Mouse (Mus musculus) thymus, postnatal 14 days (tissue): Measurements from ENCODE around the gene Zcchc8.
A peak's percentile ranks its signal among the peaks of the same experiment; 100 is the strongest.
"Not testable (repeated sequence)": the region's sequence is repeated elsewhere in the genome, so short reads cannot be mapped to it uniquely, and the experiment has no call there.

Experiments used
- DNase-seq: peaks from one replicate; pipeline ENCODE4 v3.0.0; 2021

Gene Zcchc8

GRCm38 (mm10) chr5:123720328-123721311 lies at the start of gene Zcchc8:
Zcchc8 (minus strand) TSS chr5:123721100.
- DNase-seq: peak; percentile 94

DNA sequence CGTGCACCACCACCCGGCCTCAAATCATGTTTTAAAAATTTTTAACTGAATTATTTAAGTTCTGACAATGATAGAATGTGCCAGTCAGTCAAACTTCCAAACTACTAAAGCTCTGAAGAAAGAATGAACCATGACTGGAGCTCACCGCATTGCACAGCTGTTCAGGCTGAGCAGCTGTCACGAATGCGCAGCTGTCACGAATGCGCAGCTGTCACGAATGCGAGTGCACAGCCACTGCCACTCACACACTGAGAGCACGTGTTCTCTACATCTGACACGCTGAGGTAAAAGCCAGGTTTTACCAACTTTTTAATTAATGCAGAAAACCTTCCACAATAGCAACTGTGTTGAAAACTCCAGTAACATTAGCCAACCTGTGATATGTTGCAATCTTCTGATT lies 45.6 kb upstream of the Zcchc8 start:
- DNase-seq: not testable (repeated sequence)

- DNase-seq: peak; percentile 10
Observed at GRCm38 (mm10) chr5:123765506-123765905, 44.6 kb upstream of the Zcchc8 start.

- peak; percentile 99 for DNase-seq
Observed at GRCm38 (mm10) chr5:123749065-123750064, 28.5 kb upstream of the Zcchc8 start, which contains the start of the genes Rsrc2 and Kntc1. Rsrc2 (minus strand) TSS chr5:123749414. Kntc1 (plus strand) TSS chr5:123749716.

DNA sequence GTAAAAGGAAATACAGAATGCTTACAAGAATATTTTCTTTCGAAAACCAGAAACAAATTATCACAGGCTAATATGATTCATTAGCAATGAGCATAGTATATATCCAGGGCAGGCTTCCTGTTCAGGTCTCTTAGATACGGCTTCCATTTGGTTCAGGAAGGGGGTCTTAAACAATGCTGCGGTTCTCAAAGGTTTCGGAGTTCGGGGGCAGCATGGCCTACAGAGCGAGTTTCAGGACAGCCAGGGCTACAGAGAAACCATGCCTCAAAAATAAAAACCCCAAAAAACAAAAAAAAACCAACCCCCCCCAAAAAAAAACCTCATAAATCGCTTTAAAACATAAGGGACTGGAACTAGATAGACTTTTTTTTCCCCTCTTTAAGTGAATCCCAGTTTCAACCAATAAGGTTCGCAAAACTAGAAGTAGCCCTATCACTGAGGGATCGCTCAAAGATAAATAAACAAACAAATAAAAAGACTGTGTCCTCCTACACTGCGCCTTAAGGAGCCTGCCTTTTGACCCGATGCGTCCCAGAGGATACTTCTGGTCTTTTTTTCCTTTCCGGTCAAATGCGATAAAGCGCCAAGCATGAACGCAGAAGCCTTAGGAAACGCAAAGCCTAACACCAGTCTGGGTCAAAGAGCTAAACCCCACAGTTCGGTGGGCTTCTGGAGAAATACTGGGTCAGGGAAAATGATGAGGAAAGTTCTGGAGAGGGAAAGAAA lies 27.6 kb upstream of the Zcchc8 start:
- peak; percentile 25 for DNase-seq

DNA sequence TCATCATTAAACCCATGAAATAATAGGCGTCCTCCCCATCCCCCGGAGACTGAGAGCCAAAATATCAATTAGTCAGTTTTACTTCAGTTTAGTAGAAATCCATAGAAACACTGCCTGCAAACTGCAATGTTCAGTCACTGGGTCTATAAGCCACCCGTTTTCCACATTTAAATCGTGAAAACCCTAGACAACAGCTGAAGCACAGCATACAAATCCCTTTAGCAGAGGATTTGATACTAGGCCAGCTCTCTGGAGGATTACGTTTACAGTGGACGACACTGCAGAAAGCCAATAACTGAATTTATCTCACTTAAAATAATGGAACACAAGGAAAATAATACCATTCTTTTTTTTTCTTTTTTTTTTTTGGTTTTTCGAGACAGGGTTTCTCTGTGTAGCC lies 26.7 kb upstream of the Zcchc8 start:
- no peak for DNase-seq

DNA sequence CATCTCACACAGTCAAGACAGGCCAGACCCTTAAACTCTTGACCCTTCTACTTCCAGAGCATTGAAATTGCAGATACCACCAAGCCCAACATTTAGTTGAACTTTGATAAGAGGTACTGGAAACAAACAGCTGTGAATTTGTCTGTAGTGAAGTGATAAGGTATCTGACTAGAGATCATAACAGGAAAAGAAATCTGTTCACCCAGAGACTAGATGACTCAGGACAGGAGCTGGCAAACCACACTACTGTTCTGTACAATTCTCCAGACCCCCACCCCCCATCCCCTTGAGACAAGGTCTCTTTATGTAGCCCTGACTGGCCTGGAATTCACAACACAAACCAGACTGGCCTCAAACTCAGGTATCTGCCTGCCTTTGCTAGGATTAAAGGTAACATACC lies 25.4 kb upstream of the Zcchc8 start:
- no peak for DNase-seq

DNA sequence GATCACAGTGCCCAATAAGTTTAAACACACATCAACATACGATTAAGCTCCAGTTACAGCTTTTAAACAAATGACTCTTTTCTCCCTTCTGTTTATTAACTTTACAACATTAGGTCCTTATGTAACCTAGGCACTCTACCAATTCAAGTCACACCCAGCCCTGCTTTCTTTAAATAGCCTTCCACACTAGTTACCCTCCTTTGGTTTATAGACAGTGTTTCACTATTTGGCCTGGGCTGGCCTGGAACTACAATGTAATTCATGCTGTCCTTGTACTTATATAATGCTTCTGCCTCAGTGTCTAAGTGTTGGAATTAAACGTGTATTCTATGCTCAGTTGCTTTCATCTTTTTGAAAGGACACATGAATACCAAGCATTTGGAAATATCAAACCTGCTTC lies 23.5 kb upstream of the Zcchc8 start:
- no peak for DNase-seq

- DNase-seq: no peak
Observed at GRCm38 (mm10) chr5:123730981-123731380, 10.1 kb upstream of the Zcchc8 start.

GRCm38 (mm10) chr5:123723816-123724215 lies 2.9 kb upstream of the Zcchc8 start:
- not testable (repeated sequence) for DNase-seq

- DNase-seq: no peak
Observed at GRCm38 (mm10) chr5:123714622-123715021, 6.3 kb downstream of the Zcchc8 start.

DNA sequence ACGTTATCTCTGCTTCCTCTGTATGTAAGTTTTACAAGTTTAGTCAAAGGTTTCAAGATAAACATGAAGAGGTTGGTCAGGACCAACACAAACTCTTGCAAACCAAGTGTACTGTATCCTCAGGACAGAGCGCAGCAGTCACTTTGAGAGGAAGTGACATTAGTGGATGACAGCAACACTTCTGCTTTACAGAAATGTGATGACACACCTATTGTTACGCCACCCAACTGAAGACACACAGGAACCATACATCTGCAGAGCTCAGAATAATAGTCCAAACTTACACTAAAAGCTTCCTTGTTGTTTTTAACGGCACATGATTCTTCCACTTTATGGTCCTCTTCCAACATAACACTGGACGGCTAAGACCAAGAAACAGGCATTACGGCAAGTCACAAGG lies 7.1 kb downstream of the Zcchc8 start:
- no peak for DNase-seq

DNA sequence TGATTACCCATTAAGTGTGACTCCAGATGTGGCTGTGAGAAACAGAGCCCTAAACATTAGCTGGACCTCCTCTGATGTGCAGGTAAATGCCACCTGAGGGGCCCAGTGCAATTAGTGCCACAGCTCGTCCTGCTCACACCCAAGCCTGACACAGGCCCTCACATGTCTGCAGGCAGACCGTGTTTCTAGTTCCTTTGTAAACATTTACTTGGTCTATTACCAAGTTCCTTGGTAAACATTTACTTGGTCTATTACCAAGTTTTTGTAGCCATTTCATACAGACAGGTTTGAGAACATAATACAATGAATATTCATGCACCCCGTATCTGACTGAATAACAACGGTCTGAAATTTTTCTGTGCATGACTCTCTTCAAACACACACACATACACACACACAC lies 11.3 kb downstream of the Zcchc8 start:
- DNase-seq: no peak

GRCm38 (mm10) chr5:123708598-123708997 lies 12.3 kb downstream of the Zcchc8 start:
- no peak for DNase-seq

DNA sequence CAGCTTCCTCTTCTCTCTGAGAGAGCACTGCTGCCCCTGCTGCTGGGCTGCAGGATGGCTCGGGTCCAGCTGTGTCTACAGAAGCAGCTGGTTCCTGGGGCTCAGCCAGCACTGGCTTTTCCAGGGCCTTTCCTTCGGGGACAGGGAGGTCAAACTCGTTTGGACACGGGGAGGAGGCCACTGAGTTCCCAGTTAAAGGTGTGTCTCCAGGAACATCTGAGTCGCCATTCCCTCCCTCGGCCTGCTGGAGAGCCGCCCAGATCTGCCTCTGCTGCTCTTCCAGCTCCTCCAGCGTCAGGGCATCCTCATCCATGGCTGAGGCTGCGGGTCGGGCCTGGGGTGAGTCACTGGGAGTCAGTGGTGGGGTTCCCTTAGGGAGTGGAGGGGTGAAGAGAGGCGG lies 20.3 kb downstream of the Zcchc8 start:
- no peak for DNase-seq

- DNase-seq: peak; percentile 70
Observed at GRCm38 (mm10) chr5:123699198-123699597, 21.7 kb downstream of the Zcchc8 start.

- DNase-seq: no peak
Observed at GRCm38 (mm10) chr5:123696961-123697360, 23.9 kb downstream of the Zcchc8 start.

DNA sequence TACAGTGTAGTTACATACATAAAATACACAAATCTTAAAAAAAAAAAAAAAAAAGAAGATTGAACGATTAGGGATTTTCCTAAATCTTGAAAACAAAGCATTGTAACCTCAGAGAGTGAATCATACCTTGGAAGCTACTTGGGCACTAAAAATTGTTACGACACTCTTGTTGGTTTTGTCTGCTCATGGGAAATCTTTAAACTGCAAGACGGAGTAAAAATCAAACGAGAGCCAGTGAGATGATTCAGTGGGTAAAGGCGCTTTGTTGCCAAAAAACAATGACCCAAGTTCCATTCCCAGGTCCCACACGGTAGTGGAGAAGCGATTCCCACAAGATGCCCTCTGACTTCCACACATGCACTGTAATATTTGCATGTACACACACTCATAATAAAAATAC lies 24.7 kb downstream of the Zcchc8 start:
- no peak for DNase-seq

GRCm38 (mm10) chr5:123694468-123694867 lies 26.4 kb downstream of the Zcchc8 start:
- DNase-seq: no peak

- DNase-seq: peak; percentile 77
Observed at GRCm38 (mm10) chr5:123684221-123685144, 36.4 kb downstream of the Zcchc8 start, which contains the start of gene Clip1. Clip1 (minus strand) TSS chr5:123684618.
